Mouse (Mus musculus) megakaryocyte, embryonic 14.5 days (primary cell): ENCODE measurements around the gene Oxct2a. TPM values are rescaled to one million over a fixed set of nuclear protein-coding genes. Genes with fewer than 3 reads are reported as not detected.

Source experiments
- H3K27me3 ChIP-seq: replicated peaks from 2 replicates; pipeline ENCODE3; 2012; ENCODE audit warnings: inconsistent platforms
- H3K36me3 ChIP-seq: replicated peaks from 2 replicates; pipeline ENCODE3; 2012; ENCODE audit warnings: low read length, inconsistent platforms, mixed read lengths
- H3K4me1 ChIP-seq: 2 replicates; pipeline ENCODE4 v1.6.1; 2012; ENCODE audit warnings: inconsistent platforms
- H3K4me3 ChIP-seq: replicated peaks from 2 replicates; pipeline ENCODE3; 2012; ENCODE audit warnings: moderate library complexity, mild to moderate bottlenecking, inconsistent platforms
- H3K9me3 ChIP-seq: 2 replicates; pipeline ENCODE4 v1.6.1; 2012; ENCODE audit warnings: inconsistent platforms
- FLI1 ChIP-seq: IDR thresholded peaks from 2 replicates; pipeline ENCODE4 v1.6.1; 2012; ENCODE audit warnings: low read length, inconsistent platforms, mixed read lengths
- GATA1 ChIP-seq: IDR thresholded peaks from 3 replicates; pipeline ENCODE4 v1.6.1; 2012; ENCODE audit warnings: mixed read lengths, low read length, inconsistent platforms, borderline replicate concordance
- polyA plus RNA-seq: library from polyadenylated mRNA; stranded (reverse); fragments of >175 nt; gene quantifications from 2 replicates; pipeline ENCODE4 v1.2.3, GENCODE M21; 2012; ENCODE audit warnings: low replicate concordance; ENCODE audit not compliant: insufficient read depth

Oxct2a gene
- polyA plus RNA-seq: 0.56 TPM in 1 of 2 replicates, not detected in the other

- no peaks in the 10 kb centered on the region for H3K27me3 ChIP-seq
- peak within 1 kb of the TSS; percentile 80 for H3K4me3 ChIP-seq
- H3K4me1 ChIP-seq: peaks cover 87% of the 10 kb centered on the region
- TF ChIP-seq GATA1: no peak
- TF ChIP-seq FLI1: no peak
- peaks cover 19% of the 10 kb centered on the region for H3K36me3 ChIP-seq
- H3K9me3 ChIP-seq: peaks cover 10% of the 10 kb centered on the region
These were observed at the start of gene Oxct2a for GRCm38 (mm10) chr4:123323534-123323933. Gene Oxct2a, minus strand, starts transcription at chr4:123323634.

- H3K27me3 ChIP-seq: no peaks in the 10 kb centered on the region
- no peak overlapping the region for H3K4me3 ChIP-seq
- peaks cover 96% of the 10 kb centered on the region for H3K36me3 ChIP-seq
- TF ChIP-seq FLI1 (no peak), GATA1 (no peak)
- H3K4me1 ChIP-seq: no peaks in the 10 kb centered on the region
- no peaks in the 10 kb centered on the region for H3K9me3 ChIP-seq
These were observed 40.1 kb upstream of the Oxct2a start for GRCm38 (mm10) chr4:123363555-123363954.

- Histone ChIP-seq H3K27me3 (no peaks in the 10 kb centered on the region), H3K4me1 (no peaks in the 10 kb centered on the region), H3K9me3 (no peaks in the 10 kb centered on the region), H3K4me3 (no peak overlapping the region), H3K36me3 (peaks cover 94% of the 10 kb centered on the region)
- TF ChIP-seq FLI1: no peak
- no peak for TF ChIP-seq GATA1
These were observed 37.3 kb upstream of the Oxct2a start for GRCm38 (mm10) chr4:123360771-123361170.

GRCm38 (mm10) chr4:123358613-123359012, 35.2 kb upstream of the Oxct2a start:
- H3K9me3 ChIP-seq: no peaks in the 10 kb centered on the region
- no peak overlapping the region for H3K4me3 ChIP-seq
- H3K4me1 ChIP-seq: no peaks in the 10 kb centered on the region
- TF ChIP-seq FLI1 (no peak), GATA1 (no peak)
- peaks cover 94% of the 10 kb centered on the region for H3K36me3 ChIP-seq
- no peaks in the 10 kb centered on the region for H3K27me3 ChIP-seq

- peaks cover 94% of the 10 kb centered on the region for H3K36me3 ChIP-seq
- H3K4me3 ChIP-seq: no peak overlapping the region
- 0 out of 2 replicates have a peak, but pooled peaks cover 4% of the 10 kb centered on the region for H3K4me1 ChIP-seq
- H3K27me3 ChIP-seq: no peaks in the 10 kb centered on the region
- no peaks in the 10 kb centered on the region for H3K9me3 ChIP-seq
- TF ChIP-seq GATA1 (no peak), FLI1 (no peak)
These were observed 32.5 kb upstream of the Oxct2a start for GRCm38 (mm10) chr4:123355941-123356340.

- no peaks in the 10 kb centered on the region for H3K27me3 ChIP-seq
- H3K9me3 ChIP-seq: no peaks in the 10 kb centered on the region
- H3K4me1 ChIP-seq: 0 out of 2 replicates have a peak, but pooled peaks cover 4% of the 10 kb centered on the region
- H3K36me3 ChIP-seq: peaks cover 98% of the 10 kb centered on the region
- TF ChIP-seq GATA1: no peak
- TF ChIP-seq FLI1: no peak
- H3K4me3 ChIP-seq: no peak overlapping the region
These were observed 29.9 kb upstream of the Oxct2a start for GRCm38 (mm10) chr4:123353271-123353877.

GRCm38 (mm10) chr4:123343471-123343789, 20.0 kb upstream of the Oxct2a start:
- peaks cover 23% of the 10 kb centered on the region for H3K27me3 ChIP-seq
- H3K9me3 ChIP-seq: no peaks in the 10 kb centered on the region
- H3K4me1 ChIP-seq: peaks cover 54% of the 10 kb centered on the region
- H3K36me3 ChIP-seq: peaks cover 19% of the 10 kb centered on the region
- H3K4me3 ChIP-seq: peak overlapping the region; percentile 99
- TF ChIP-seq FLI1: no peak
- no peak for TF ChIP-seq GATA1

- TF ChIP-seq FLI1 (no peak), GATA1 (no peak)
- Histone ChIP-seq H3K36me3 (peaks cover 15% of the 10 kb centered on the region), H3K4me3 (peak within 1 kb of the TSS; percentile 99), H3K27me3 (peaks cover 23% of the 10 kb centered on the region), H3K9me3 (no peaks in the 10 kb centered on the region), H3K4me1 (peaks cover 59% of the 10 kb centered on the region)
These were observed 19.4 kb upstream of the Oxct2a start, which contains the start of gene Bmp8a for GRCm38 (mm10) chr4:123342642-123343470. Gene Bmp8a, minus strand, starts transcription at chr4:123343252.

GRCm38 (mm10) chr4:123342091-123342641, 18.7 kb upstream of the Oxct2a start:
- peaks cover 8% of the 10 kb centered on the region for H3K36me3 ChIP-seq
- H3K4me3 ChIP-seq: peak overlapping the region; percentile 99

More at GRCm38 (mm10) chr4:123342091-123342641, 18.7 kb upstream of the Oxct2a start:
- Histone ChIP-seq H3K9me3 (no peaks in the 10 kb centered on the region), H3K27me3 (peaks cover 23% of the 10 kb centered on the region), H3K4me1 (peaks cover 65% of the 10 kb centered on the region)
- TF ChIP-seq FLI1 (no peak), GATA1 (no peak)
